Mouse (Mus musculus) kidney, postnatal 0 days (tissue): ENCODE data around the gene Cd34. TPM values are rescaled to one million over a fixed set of nuclear protein-coding genes. Genes with fewer than 3 reads are reported as not detected.
A peak's percentile ranks its signal among the peaks of the same experiment; 100 is the strongest.

ENCODE experiments used
- ATAC-seq: fragments of 200-750 bp; cut with Nextera tagmentation; replicated peaks from 2 replicates; pipeline ENCODE4 v1.8.0; 2017; ENCODE audit warnings: low read depth, moderate number of reproducible peaks, moderate TSS enrichment, moderate library complexity; ENCODE audit not compliant: low FRiP score
- DNase-seq: peaks from one replicate; pipeline ENCODE4 v3.0.0-alpha.2; 2016; ENCODE audit warnings: low spot score
- H3K27ac ChIP-seq: fragments of 300-500 bp; sonication (generic); 2 replicates; pipeline ENCODE4 v1.5.1; 2014; ENCODE audit warnings: mild to moderate bottlenecking
- H3K27me3 ChIP-seq: fragments of 300-500 bp; sonication (generic); 2 replicates; pipeline ENCODE4 v1.6.1; 2014; ENCODE audit warnings: low read length, mixed read lengths; ENCODE audit not compliant: insufficient read depth
- H3K36me3 ChIP-seq: fragments of 300-500 bp; sonication (generic); 2 replicates; pipeline ENCODE4 v1.6.1; 2014; ENCODE audit warnings: low read length, mixed read lengths; ENCODE audit not compliant: insufficient read depth
- H3K4me1 ChIP-seq: fragments of 300-500 bp; sonication (generic); replicated peaks from 2 replicates; pipeline ENCODE4 v1.6.1; 2014; ENCODE audit warnings: antibody characterized with exemption, low read length, mixed read lengths; ENCODE audit not compliant: insufficient read depth
- H3K4me2 ChIP-seq: fragments of 300-500 bp; sonication (generic); 2 replicates; pipeline ENCODE4 v1.6.1; 2014; ENCODE audit warnings: mild to moderate bottlenecking, low read length, moderate library complexity, mixed read lengths
- H3K4me3 ChIP-seq: fragments of 300-500 bp; sonication (generic); replicated peaks from 2 replicates; pipeline ENCODE4 v1.5.1; 2014; ENCODE audit warnings: low read depth, low read length
- H3K9ac ChIP-seq: fragments of 300-500 bp; sonication (generic); 2 replicates; pipeline ENCODE4 v1.6.1; 2014; ENCODE audit warnings: low read depth, low read length
- H3K9me3 ChIP-seq: fragments of 300-500 bp; sonication (generic); replicated peaks from 2 replicates; pipeline ENCODE4 v1.6.1; 2016; ENCODE audit warnings: low read length, inconsistent platforms, mixed read lengths
- CTCF ChIP-seq: IDR thresholded peaks from 2 replicates; pipeline ENCODE4 v1.5.1; 2016; ENCODE audit warnings: antibody characterized with exemption, low read depth, mild to moderate bottlenecking, moderate library complexity
- WGBS: fragments of 180-500 bp; shearing (Covaris S2); extraction: QIAGEN DNeasy Blood & Tissue Kit; methylation state at CpG from one replicate; pipeline ENCODE4 v1.1.7; 2014; 5-methylcytosine and 5-hydroxymethylcytosine counted together
- polyA plus RNA-seq: library from polyadenylated mRNA; unstranded; fragments of >200 nt; fragmentation: Nextera tagmentation; extraction: Ambion mirVana; gene quantifications from 2 replicates; pipeline ENCODE4 v1.2.1, GENCODE M21; 2015

Cd34 gene
- polyA plus RNA-seq, 1 experiment from 2014 or later: 84.6 TPM

DNA sequence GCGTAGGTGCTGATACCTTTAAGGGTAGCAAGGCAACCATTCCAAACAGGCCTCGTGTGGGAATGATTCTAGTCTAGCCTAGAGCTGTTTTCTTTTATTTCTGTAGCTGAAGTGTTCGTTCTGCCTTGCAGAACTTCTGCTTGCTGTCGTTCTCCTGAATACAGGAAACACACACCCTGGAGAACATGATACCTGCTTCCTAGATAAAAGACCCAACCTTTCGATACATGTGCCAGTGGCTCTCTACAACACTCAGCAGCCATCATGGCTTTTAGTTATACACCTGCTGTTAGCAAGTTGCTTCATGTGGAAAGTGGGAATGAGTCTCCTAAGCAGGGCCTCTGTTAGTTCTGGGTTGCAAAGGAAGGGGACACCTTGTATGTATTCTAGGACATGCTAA, 55.6 kb downstream of the Cd34 start:
- Histone ChIP-seq H3K36me3 (no peaks in the 10 kb centered on the region), H3K4me2 (no peak overlapping the region), H3K27me3 (no peaks in the 10 kb centered on the region), H3K4me1 (no peaks in the 10 kb centered on the region), H3K9me3 (no peaks in the 10 kb centered on the region), H3K27ac (no peak overlapping the region), H3K4me3 (no peak overlapping the region), H3K9ac (no peak overlapping the region)
- 66% methylated on average over 5 of the region's 5 CpGs for WGBS
- DNase-seq (no peak), ATAC-seq (no peak)
- no peak for TF ChIP-seq CTCF

DNA sequence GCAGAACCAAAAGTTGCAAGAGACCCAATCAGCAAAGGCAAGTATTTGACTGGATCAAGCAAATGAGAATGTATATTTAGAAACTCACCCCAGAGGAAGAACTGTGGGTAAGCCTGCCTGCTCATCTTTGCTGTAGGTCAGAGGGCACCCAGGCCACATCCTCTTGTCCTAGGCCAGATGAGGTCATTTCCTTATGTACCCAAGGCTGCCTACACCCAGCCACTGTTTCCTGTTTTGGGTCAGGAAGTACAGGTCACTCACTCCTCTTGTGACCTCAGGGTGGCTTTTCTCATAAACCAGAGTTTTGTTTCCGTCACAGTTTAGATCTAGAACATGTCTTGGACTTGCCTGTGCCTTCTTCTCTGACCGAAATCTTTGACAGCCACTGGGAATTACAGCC, 56.6 kb downstream of the Cd34 start:
- DNase-seq: peak; percentile 40
- 55% methylated on average over 2 of the region's 2 CpGs for WGBS

DNA sequence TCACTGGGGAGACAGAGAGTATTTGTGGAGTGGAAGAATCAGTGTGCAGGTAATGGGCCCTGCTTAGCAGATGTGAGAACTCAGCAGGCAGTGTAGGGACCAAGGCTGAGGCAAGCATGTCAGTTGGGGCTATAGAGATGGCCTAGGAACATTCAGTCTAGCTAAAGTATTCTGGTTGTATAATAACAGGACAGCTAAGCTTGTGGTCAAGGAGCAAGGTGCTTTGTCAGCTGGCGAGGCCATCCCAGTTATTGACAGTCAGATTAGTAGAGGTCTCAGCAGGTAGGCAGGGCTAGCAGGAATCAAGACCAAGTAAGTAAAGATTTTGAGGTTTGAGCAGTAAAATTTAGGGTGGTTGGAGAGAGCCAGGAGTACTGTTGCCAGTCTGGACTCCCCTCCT, 59.8 kb downstream of the Cd34 start:
- DNase-seq: no peak
- 74% methylated on average over 1 of the region's 1 CpGs for WGBS
- 0 out of 2 replicates have a peak, but pooled peaks have one; percentile 13 for ATAC-seq

More for the DNA sequence above, 56.6 kb downstream of the Cd34 start:
- no peaks in the 10 kb centered on the region for H3K27me3 ChIP-seq
- no peaks in the 10 kb centered on the region for H3K9me3 ChIP-seq
- no peak overlapping the region for H3K9ac ChIP-seq
- H3K4me2 ChIP-seq: no peak overlapping the region
- ATAC-seq: no peak; the same call in 1 of the 2 replicates
- no peaks in the 10 kb centered on the region for H3K36me3 ChIP-seq
- no peak overlapping the region for H3K4me3 ChIP-seq
- H3K27ac ChIP-seq: no peak overlapping the region
- H3K4me1 ChIP-seq: no peaks in the 10 kb centered on the region
- no peak for TF ChIP-seq CTCF

DNA sequence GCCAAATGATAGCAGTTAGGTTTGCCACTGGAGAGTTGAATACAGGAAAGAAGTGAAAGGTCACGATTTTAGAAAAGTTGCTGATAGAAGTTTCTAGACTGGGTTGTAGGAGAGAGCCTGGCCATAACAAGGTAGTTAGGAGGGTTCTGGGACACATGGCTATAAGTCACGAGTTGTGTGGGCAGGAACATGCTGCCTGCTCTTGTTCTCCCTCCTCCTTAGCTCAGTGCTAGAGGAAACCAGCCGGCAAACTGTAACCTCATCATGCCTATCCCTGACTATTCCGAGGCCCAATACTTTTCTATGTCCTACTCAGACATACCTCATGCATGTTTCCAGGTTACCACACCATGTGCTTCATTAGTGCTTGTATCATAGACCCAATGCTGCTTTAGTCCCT, 64.7 kb downstream of the Cd34 start:
- Histone ChIP-seq H3K4me2 (no peak overlapping the region), H3K27me3 (no peaks in the 10 kb centered on the region), H3K9me3 (no peaks in the 10 kb centered on the region), H3K9ac (no peak overlapping the region), H3K36me3 (no peaks in the 10 kb centered on the region), H3K4me3 (no peak overlapping the region), H3K27ac (no peak overlapping the region), H3K4me1 (no peaks in the 10 kb centered on the region)
- WGBS: 70% methylated on average over 4 of the region's 4 CpGs
- ATAC-seq (no peak), DNase-seq (no peak)
- no peak for TF ChIP-seq CTCF

More for the DNA sequence above, 59.8 kb downstream of the Cd34 start:
- H3K27ac ChIP-seq: no peak overlapping the region
- no peak overlapping the region for H3K9ac ChIP-seq
- no peaks in the 10 kb centered on the region for H3K9me3 ChIP-seq
- H3K36me3 ChIP-seq: no peaks in the 10 kb centered on the region
- H3K4me3 ChIP-seq: no peak overlapping the region
- H3K4me2 ChIP-seq: no peak overlapping the region
- no peaks in the 10 kb centered on the region for H3K4me1 ChIP-seq
- H3K27me3 ChIP-seq: no peaks in the 10 kb centered on the region
- no peak for TF ChIP-seq CTCF

DNA sequence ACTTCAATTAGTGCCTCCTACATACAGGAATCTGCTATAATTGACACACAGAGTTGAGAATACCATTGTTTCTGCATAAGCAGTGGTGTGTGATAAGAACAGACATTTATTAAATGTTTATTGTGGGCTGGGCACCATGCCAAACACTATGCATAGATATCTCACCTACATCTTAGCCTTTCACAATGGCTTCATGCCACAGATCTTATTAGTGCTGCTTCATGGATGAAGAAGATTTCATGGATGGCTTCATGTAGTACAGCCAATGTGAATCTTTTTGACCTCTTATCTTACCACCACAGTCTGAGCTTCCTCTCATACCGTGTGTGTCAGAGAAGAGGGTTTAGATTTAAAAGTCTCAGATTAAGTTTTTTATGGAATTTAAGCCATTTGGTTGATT, 65.6 kb downstream of the Cd34 start:
- H3K4me1 ChIP-seq: no peaks in the 10 kb centered on the region
- WGBS: 55% methylated on average over 1 of the region's 1 CpGs
- no peak overlapping the region for H3K4me3 ChIP-seq
- DNase-seq (no peak), ATAC-seq (no peak)
- no peak overlapping the region for H3K9ac ChIP-seq
- H3K27me3 ChIP-seq: no peaks in the 10 kb centered on the region
- no peaks in the 10 kb centered on the region for H3K9me3 ChIP-seq
- TF ChIP-seq CTCF: no peak
- no peak overlapping the region for H3K4me2 ChIP-seq
- no peak overlapping the region for H3K27ac ChIP-seq
- H3K36me3 ChIP-seq: no peaks in the 10 kb centered on the region

DNA sequence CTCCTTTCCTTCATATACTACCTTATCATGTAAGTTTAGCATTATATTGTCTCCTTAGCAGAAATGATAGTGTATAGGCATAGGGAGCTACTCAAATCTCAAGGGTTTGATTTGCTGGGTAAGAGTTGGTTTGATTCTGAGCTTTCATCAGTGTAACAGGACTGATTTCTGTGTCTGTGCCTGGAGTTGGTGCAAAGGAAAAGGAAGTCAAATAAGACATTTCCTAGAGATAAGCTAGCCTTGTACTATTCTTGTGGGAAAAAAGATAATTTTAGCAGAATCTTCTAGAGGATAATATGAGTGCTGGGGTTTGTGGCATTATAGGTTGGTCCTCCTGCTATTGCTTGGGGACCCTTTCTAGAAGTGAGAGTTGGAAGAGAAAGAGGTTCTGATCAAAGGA, 67.6 kb downstream of the Cd34 start:
- Histone ChIP-seq H3K9ac (no peak overlapping the region), H3K4me1 (no peaks in the 10 kb centered on the region), H3K4me2 (no peak overlapping the region), H3K27ac (no peak overlapping the region), H3K4me3 (no peak overlapping the region), H3K36me3 (no peaks in the 10 kb centered on the region), H3K9me3 (no peaks in the 10 kb centered on the region), H3K27me3 (no peaks in the 10 kb centered on the region)
- DNase-seq (no peak), ATAC-seq (no peak)
- TF ChIP-seq CTCF: no peak

Other genes starting within 250 kb of the Cd34 start
- 1.2 and 1.5 TPM in 2 replicates for gene Cd46, start 153.4 kb downstream of the Cd34 start, polyA plus RNA-seq
- 85.8 and 87.4 TPM in 2 replicates for gene Cr1l, start 192.8 kb downstream of the Cd34 start, polyA plus RNA-seq
- 1.7 and 2.4 TPM in 2 replicates for gene Cr2, start 237.9 kb downstream of the Cd34 start, polyA plus RNA-seq